Mouse (Mus musculus): Measurements from ENCODE around the gene Adam33.

DNA sequence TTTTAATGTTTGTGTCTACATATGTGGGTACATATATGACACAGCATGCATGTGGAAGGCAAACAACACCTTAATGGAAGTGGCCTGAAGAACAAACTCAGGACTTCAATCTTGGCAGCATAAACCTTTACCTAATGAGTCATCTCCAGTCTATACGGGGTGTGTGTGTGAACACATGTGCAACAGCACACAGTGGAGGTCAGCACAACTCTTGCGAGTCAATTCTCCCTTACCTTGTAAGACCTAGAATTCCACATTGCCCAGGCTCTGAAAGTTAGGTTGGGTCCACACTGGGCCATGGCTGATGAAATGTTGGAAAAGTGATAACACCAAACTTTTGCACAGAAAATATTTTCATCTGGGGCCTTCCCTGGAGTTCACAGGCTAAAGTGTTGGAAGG is 33.1 kb downstream of the Adam33 start:
- TF ChIP-seq CTCF (IDR thresholded peaks at IDR 0.05; ENCODE audit: low read depth, low read length) (no peak), GATA1 (IDR thresholded peaks at IDR 0.05; ENCODE audit: borderline replicate concordance, low read length) (no peak), POLR2AphosphoS5 (IDR thresholded peaks at IDR 0.05; ENCODE audit: insufficient replicate concordance, low read depth, low read length) (no peak)
